Mouse (Mus musculus) limb, embryonic 15.5 days (tissue): ENCODE results near the gene 1700014D04Rik. TPM values are rescaled to one million over a fixed set of nuclear protein-coding genes. Genes with fewer than 3 reads are reported as not detected.
"Not testable (repeated sequence)": the region's sequence is repeated elsewhere in the genome, so short reads cannot be mapped to it uniquely, and the experiment has no call there.

ENCODE experiments used
- ATAC-seq: fragments of 200-750 bp; cut with Nextera tagmentation; 2 replicates; pipeline ENCODE4 v1.8.0; 2017; ENCODE audit warnings: low read depth, moderate TSS enrichment; ENCODE audit not compliant: insufficient number of reproducible peaks, low FRiP score, low TSS enrichment
- H3K27ac ChIP-seq: fragments of 300-500 bp; sonication (generic); 2 replicates; pipeline ENCODE4 v1.5.1; 2015; ENCODE audit warnings: moderate library complexity, mild to moderate bottlenecking, inconsistent platforms
- H3K27me3 ChIP-seq: fragments of 300-500 bp; sonication (generic); 2 replicates; pipeline ENCODE4 v1.6.1; 2015; ENCODE audit warnings: inconsistent platforms
- H3K36me3 ChIP-seq: fragments of 300-500 bp; sonication (generic); 2 replicates; pipeline ENCODE4 v1.6.1; 2015; ENCODE audit warnings: inconsistent platforms
- H3K4me1 ChIP-seq: fragments of 300-500 bp; sonication (generic); 2 replicates; pipeline ENCODE4 v1.6.1; 2015; ENCODE audit warnings: inconsistent platforms
- H3K4me2 ChIP-seq: fragments of 300-500 bp; sonication (generic); 2 replicates; pipeline ENCODE4 v1.6.1; 2015; ENCODE audit warnings: mild to moderate bottlenecking, inconsistent platforms
- H3K4me3 ChIP-seq: fragments of 300-500 bp; sonication (generic); 2 replicates; pipeline ENCODE4 v1.5.1; 2015; ENCODE audit warnings: mild to moderate bottlenecking, inconsistent platforms
- H3K9ac ChIP-seq: fragments of 300-500 bp; sonication (generic); 2 replicates; pipeline ENCODE4 v1.6.1; 2015; ENCODE audit warnings: inconsistent platforms
- H3K9me3 ChIP-seq: fragments of 300-500 bp; sonication (generic); 2 replicates; pipeline ENCODE4 v1.6.1; 2016; ENCODE audit warnings: inconsistent platforms
- WGBS: fragments of 180-500 bp; shearing (Covaris S2); methylation state at CpG from one replicate; pipeline ENCODE4 v1.1.7; 2015; 5-methylcytosine and 5-hydroxymethylcytosine counted together
- polyA plus RNA-seq: library from polyadenylated mRNA; unstranded; fragments of >200 nt; fragmentation: Nextera tagmentation; extraction: Ambion mirVana; gene quantifications from 2 replicates; pipeline ENCODE4 v1.2.1, GENCODE M21; 2015

Gene 1700014D04Rik
- polyA plus RNA-seq, 1 experiment from 2014 or later: not detected

DNA sequence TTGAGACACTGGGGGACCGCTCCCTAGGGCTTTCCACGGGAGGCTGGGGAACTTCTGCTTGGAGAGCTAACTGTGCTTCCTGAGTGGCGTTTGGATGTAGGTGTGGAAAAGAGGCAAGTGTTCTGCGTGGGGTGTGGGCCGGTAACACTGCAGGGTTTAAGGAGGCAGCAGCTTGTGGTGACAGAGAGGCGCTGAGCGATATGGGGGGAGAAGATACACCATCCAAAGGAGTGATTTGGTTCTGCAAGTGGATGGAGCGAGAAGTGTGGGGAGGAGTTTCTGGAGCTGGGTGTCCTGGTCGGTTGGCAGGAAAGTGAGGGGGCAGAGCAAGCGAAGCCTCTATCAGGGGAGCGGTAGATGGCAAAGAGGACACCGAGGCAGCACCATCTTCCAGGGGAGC, 43.0 kb downstream of the 1700014D04Rik start:
- Histone ChIP-seq H3K4me2 (no peak overlapping the region), H3K36me3 (no peaks in the 10 kb centered on the region), H3K4me1 (no peaks in the 10 kb centered on the region), H3K27me3 (no peaks in the 10 kb centered on the region), H3K4me3 (no peak overlapping the region), H3K9me3 (no peaks in the 10 kb centered on the region), H3K27ac (no peak overlapping the region), H3K9ac (no peak overlapping the region)
- no peak for ATAC-seq
- 78% methylated on average over 12 of the region's 12 CpGs for WGBS

DNA sequence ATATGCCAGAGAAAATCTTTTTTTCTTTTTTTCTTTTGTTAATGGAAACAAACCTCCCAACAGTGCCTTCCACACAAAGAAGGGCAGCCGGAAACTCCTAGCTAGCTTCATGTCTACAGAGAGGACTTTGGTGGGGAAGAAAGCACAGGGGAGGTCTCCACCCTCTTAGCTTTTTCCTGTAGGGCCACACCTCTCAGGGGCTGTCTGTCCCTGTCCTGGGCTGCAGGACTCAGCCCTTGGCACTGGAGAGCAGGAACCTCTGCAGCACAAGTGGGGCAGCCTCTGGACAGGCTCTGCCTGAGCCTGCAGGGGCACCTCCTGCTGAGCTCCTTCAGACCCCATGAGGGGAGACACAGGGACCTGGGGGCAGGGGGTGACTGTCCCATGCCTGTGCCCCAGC, 46.4 kb downstream of the 1700014D04Rik start:
- H3K27ac ChIP-seq, H3K9me3 ChIP-seq, H3K4me1 ChIP-seq, H3K27me3 ChIP-seq, ATAC-seq, H3K4me3 ChIP-seq, H3K9ac ChIP-seq, H3K36me3 ChIP-seq, H3K4me2 ChIP-seq: not testable (repeated sequence)
- WGBS: 47% methylated on average over 1 of the region's 1 CpGs

DNA sequence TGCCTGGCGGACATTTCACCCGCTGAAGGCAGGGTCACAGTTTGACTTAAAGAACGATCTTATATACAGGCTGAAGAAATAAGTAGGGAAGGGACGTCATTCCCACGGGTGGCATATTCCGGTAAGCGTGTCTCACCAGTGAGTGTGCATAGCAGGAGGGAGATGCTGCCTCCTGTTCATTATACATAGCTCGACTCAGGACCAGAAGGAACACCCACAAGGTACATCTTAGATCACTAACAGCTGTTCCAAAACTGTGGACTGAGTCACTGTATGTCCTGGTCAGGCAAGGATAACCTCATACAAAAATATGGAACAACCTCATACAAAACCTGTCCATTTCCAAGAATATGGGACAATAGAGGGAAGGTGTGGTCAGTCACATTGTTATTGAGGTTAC, 47.4 kb downstream of the 1700014D04Rik start:
- H3K27me3 ChIP-seq: no peaks in the 10 kb centered on the region
- no peak for ATAC-seq
- H3K9ac ChIP-seq: no peak overlapping the region
- WGBS: 91% methylated on average over 8 of the region's 8 CpGs
- no peak overlapping the region for H3K27ac ChIP-seq
- H3K36me3 ChIP-seq: no peaks in the 10 kb centered on the region
- no peaks in the 10 kb centered on the region for H3K4me1 ChIP-seq
- no peak overlapping the region for H3K4me3 ChIP-seq
- no peak overlapping the region for H3K4me2 ChIP-seq
- H3K9me3 ChIP-seq: no peaks in the 10 kb centered on the region

DNA sequence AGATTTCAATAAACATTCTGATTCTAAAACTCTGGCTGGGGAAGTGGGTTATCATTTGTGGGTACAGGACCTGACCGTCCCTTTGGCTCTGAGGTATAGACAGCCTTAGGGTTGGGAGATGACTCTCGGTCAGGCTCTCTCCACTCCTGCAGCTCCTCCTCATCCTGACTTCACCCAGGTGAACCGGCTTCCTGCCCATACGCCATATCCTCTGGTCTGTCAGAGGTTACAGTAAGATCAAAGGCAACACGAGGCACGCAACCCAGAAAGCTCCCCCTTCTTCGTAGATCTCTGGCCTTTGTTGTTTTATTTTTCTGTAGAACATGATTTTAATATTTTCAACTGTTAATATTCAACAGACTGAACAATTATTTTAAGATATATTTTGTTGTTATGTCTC, 50.8 kb downstream of the 1700014D04Rik start:
- 77% methylated on average over 7 of the region's 7 CpGs for WGBS
- H3K27me3 ChIP-seq: no peaks in the 10 kb centered on the region
- H3K4me2 ChIP-seq: no peak overlapping the region
- no peaks in the 10 kb centered on the region for H3K9me3 ChIP-seq
- ATAC-seq: no peak
- no peaks in the 10 kb centered on the region for H3K36me3 ChIP-seq
- H3K9ac ChIP-seq: no peak overlapping the region
- H3K27ac ChIP-seq: no peak overlapping the region
- no peak overlapping the region for H3K4me3 ChIP-seq
- no peaks in the 10 kb centered on the region for H3K4me1 ChIP-seq

DNA sequence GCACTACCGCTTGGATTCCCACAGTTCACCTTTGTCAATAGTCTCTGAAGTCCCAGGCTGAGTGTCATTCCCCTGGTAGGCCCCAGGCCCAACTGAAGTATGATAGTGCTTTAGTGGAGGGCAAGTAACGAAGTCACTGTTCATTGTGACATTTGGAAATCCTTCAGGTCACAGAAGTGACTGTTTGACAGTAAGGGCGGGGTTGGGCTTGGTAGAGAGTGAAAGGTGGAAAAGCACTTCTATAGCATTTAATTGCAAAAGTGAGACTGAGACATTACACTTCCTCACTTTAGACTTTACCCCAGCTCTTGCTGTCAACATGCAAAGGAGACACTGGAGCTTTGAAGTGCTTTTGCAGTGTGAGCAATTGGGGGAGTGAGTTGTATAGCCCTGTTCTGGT, 52.5 kb downstream of the 1700014D04Rik start, which contains the start of gene 4921517D22Rik:
Gene 4921517D22Rik, minus strand, starts transcription at position 101 of the 400 bp plus-strand sequence.
- Histone ChIP-seq H3K9ac (no peak within 1 kb of the TSS), H3K36me3 (no peaks in the 10 kb centered on the region), H3K4me1 (no peaks in the 10 kb centered on the region), H3K4me2 (no peak within 1 kb of the TSS), H3K27me3 (no peaks in the 10 kb centered on the region), H3K4me3 (no peak within 1 kb of the TSS), H3K27ac (no peak within 1 kb of the TSS), H3K9me3 (no peaks in the 10 kb centered on the region)
- WGBS: 82% methylated on average over 3 of the region's 3 CpGs
- ATAC-seq: no peak

DNA sequence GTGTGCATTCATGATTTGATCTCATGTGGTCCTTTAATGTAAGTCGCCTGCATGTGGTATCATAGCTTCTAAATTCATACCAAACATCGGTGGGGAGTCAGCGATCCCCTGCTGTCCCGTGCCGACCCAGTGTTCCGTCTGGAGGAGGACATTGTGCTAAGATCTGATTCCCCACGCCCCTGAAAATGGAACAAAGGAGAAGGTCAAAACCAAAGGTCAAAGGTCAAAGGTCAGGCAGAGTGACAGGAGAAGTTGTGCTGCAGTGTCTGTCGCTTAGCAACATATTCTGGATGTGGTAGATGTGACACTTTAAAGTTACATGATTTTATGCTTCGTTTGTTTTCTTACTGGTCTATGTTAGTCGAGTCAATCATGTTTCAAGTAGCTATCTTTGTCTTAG, 55.1 kb downstream of the 1700014D04Rik start:
- H3K9ac ChIP-seq: no peak overlapping the region
- H3K36me3 ChIP-seq: no peaks in the 10 kb centered on the region
- H3K27ac ChIP-seq: no peak overlapping the region
- 76% methylated on average over 10 of the region's 10 CpGs for WGBS
- no peak overlapping the region for H3K4me2 ChIP-seq
- ATAC-seq: no peak
- no peaks in the 10 kb centered on the region for H3K27me3 ChIP-seq
- no peaks in the 10 kb centered on the region for H3K9me3 ChIP-seq
- H3K4me1 ChIP-seq: no peaks in the 10 kb centered on the region
- no peak overlapping the region for H3K4me3 ChIP-seq

Other genes starting within 250 kb of the 1700014D04Rik start
- gene Agtpbp1, start 161.5 kb downstream of the 1700014D04Rik start, polyA plus RNA-seq: 9.3 and 12.2 TPM in 2 replicates
- gene Naa35, start 161.5 kb downstream of the 1700014D04Rik start, polyA plus RNA-seq: 74.2 and 80.9 TPM in 2 replicates
- 38.8 and 39.4 TPM in 2 replicates for gene Golm1, start 70.9 kb downstream of the 1700014D04Rik start, polyA plus RNA-seq
- gene 4921517D22Rik, start 52.6 kb downstream of the 1700014D04Rik start, polyA plus RNA-seq: not detected in 2 replicates
- not detected in 2 replicates for gene Spata31d1a, start 36.4 kb downstream of the 1700014D04Rik start, polyA plus RNA-seq
- 0.04 TPM in 1 of 2 replicates, not detected in the other for gene Spata31d1b, start 34.5 kb downstream of the 1700014D04Rik start, polyA plus RNA-seq
- gene Spata31d1d, start 15.0 kb downstream of the 1700014D04Rik start, polyA plus RNA-seq: not detected in 2 replicates
- 111 and 132 TPM in 2 replicates for gene Isca1, start 23.1 kb upstream of the 1700014D04Rik start, polyA plus RNA-seq
- gene Gm49354, start 35.5 kb upstream of the 1700014D04Rik start, polyA plus RNA-seq: not detected in 2 replicates
- 50.4 and 57.1 TPM in 2 replicates for gene Tut7, start 76.4 kb upstream of the 1700014D04Rik start, polyA plus RNA-seq